Mouse (Mus musculus): Measurements from ENCODE around the gene Actr6. TPM values are rescaled to one million over a fixed set of nuclear protein-coding genes. Genes with fewer than 3 reads are reported as not detected.
A peak's percentile ranks its signal among the peaks of the same experiment; 100 is the strongest.

Actr6 gene
- total and polyA plus RNA-seq, 3 experiments, result 14.4 to 414 (median 15.3) TPM

GRCm38 (mm10) chr10:89746581-89746980 is 14.5 kb upstream of the Actr6 start:
- H3K4me3 ChIP-seq (ENCODE audit: control insufficient read depth in 1 of 2, insufficient read depth in 1 of 2, low read depth in 2 of 2, low read length in 2 of 2), result no peak overlapping the region
- TF ChIP-seq EP300 (IDR thresholded peaks at IDR 0.05; ENCODE audit: low read depth in 1 of 2, low read length in 2 of 2) (no peak), MYC (IDR thresholded peaks at IDR 0.05; ENCODE audit: low read depth, low read length) (no peak), MAX (IDR thresholded peaks at IDR 0.05; ENCODE audit: low read length) (no peak), CHD1 (IDR thresholded peaks at IDR 0.05; ENCODE audit: low read depth, low read length) (no peak), TBP (IDR thresholded peaks at IDR 0.05; ENCODE audit: low read depth, low read length) (no peak), TCF12 (IDR thresholded peaks at IDR 0.05; ENCODE audit: low read depth, low read length) (no peak), POLR2AphosphoS5 (IDR thresholded peaks at IDR 0.05; ENCODE audit: borderline replicate concordance, low read depth, low read length) (no peak), ZKSCAN1 (IDR thresholded peaks at IDR 0.05; ENCODE audit: low read depth, low read length) (no peak), UBTF (IDR thresholded peaks at IDR 0.05; ENCODE audit: borderline replicate concordance, insufficient read depth, low read depth, low read length) (no peak), RAD21 (IDR thresholded peaks at IDR 0.05; ENCODE audit: low read depth, low read length) (no peak), ELF1 (IDR thresholded peaks at IDR 0.05; ENCODE audit: low read depth, low read length) (no peak), USF1 (IDR thresholded peaks at IDR 0.05; ENCODE audit: low read depth, low read length) (no peak), NRF1 (IDR thresholded peaks at IDR 0.05; ENCODE audit: insufficient read depth, low read depth, low read length, poor library complexity, severe bottlenecking) (no peak), ZC3H11A (IDR thresholded peaks at IDR 0.05; ENCODE audit: low read depth, low read length) (no peak), NELFE (IDR thresholded peaks at IDR 0.05; ENCODE audit: low read depth, low read length) (no peak), BHLHE40 (IDR thresholded peaks at IDR 0.05; ENCODE audit: borderline replicate concordance, low read depth, low read length) (no peak)
- peaks cover 7 to 32% of the 10 kb centered on the region in 2 experiments for H3K4me1 ChIP-seq (ENCODE audit: control insufficient read depth in 1 of 2, insufficient read depth in 2 of 2, low read length in 2 of 2)
- no peaks in the 10 kb centered on the region for H3K27me3 ChIP-seq (ENCODE audit: control insufficient read depth in 1 of 2, insufficient read depth in 2 of 2, low read length in 2 of 2)
- no peaks in the 10 kb centered on the region for H3K9me3 ChIP-seq (replicated peaks; ENCODE audit: insufficient read depth, low read length)
- no peak overlapping the region for H3K9ac ChIP-seq (ENCODE audit: control insufficient read depth, low read depth, low read length, poor library complexity, severe bottlenecking)
- DNase-seq (ENCODE audit: low read depth, low spot score), result no peak
- H3K79me2 ChIP-seq (ENCODE audit: control insufficient read depth, insufficient read depth, low read length, poor library complexity), result peaks cover 34% of the 10 kb centered on the region
- H3K36me3 ChIP-seq (ENCODE audit: control insufficient read depth in 1 of 2, insufficient read depth in 2 of 2, low read length in 2 of 2), result peaks cover 0 to 24% of the 10 kb centered on the region in 2 experiments; a peak in 2 of 4 replicates
- H3K27ac ChIP-seq (ENCODE audit: control insufficient read depth, low read depth, low read length), result no peak overlapping the region

- Histone ChIP-seq H3K27ac (ENCODE audit: control insufficient read depth, low read depth, low read length) (peak overlapping the region; percentile 63; the same call in 1 of the 2 replicates), H3K4me3 (ENCODE audit: control insufficient read depth in 1 of 2, insufficient read depth in 1 of 2, low read depth in 2 of 2, low read length in 2 of 2) (peak overlapping the region; percentile 90 to 96), H3K4me1 (ENCODE audit: control insufficient read depth in 1 of 2, insufficient read depth in 2 of 2, low read length in 2 of 2) (peaks cover 7 to 35% of the 10 kb centered on the region in 2 experiments)
- no peak for TF ChIP-seq SMC3 (IDR thresholded peaks at IDR 0.05; ENCODE audit: low read depth, low read length)
- TF ChIP-seq SIN3A (IDR thresholded peaks at IDR 0.05; ENCODE audit: low read length), result peak; percentile 44; the same call in 1 of the 2 replicates
- peak in 1 of 2 experiments; percentile 19; a peak in 1 of 4 replicates for TF ChIP-seq EP300 (IDR thresholded peaks at IDR 0.05; ENCODE audit: low read depth in 1 of 2, low read length in 2 of 2)
- TF ChIP-seq ZC3H11A (IDR thresholded peaks at IDR 0.05; ENCODE audit: low read depth, low read length), result no peak
- no peak for TF ChIP-seq CHD2 (IDR thresholded peaks at IDR 0.05; ENCODE audit: low read length)
- no peak for TF ChIP-seq MAFK (IDR thresholded peaks at IDR 0.05; ENCODE audit: borderline replicate concordance, low read depth, low read length)
- no peak for TF ChIP-seq POLR2A (IDR thresholded peaks at IDR 0.05; ENCODE audit: control insufficient read depth in 1 of 2, insufficient read depth in 1 of 2, low read depth in 1 of 2, low read length in 2 of 2, poor library complexity in 1 of 2)
- TF ChIP-seq POLR2AphosphoS2 (IDR thresholded peaks at IDR 0.05; ENCODE audit: low read length), result no peak
- TF ChIP-seq CHD1 (IDR thresholded peaks at IDR 0.05; ENCODE audit: low read depth, low read length), result no peak; the same call in 1 of the 2 replicates
- no peak for TF ChIP-seq NELFE (IDR thresholded peaks at IDR 0.05; ENCODE audit: low read depth, low read length)
- TF ChIP-seq MAZ (IDR thresholded peaks at IDR 0.05; ENCODE audit: low read depth, low read length), result no peak
- TF ChIP-seq JUND (IDR thresholded peaks at IDR 0.05; ENCODE audit: low read depth, low read length), result no peak
- TF ChIP-seq TBP (IDR thresholded peaks at IDR 0.05; ENCODE audit: low read depth, low read length), result 0 out of 2 replicates have a peak, but pooled peaks have one; percentile 6
- no peak for TF ChIP-seq ZKSCAN1 (IDR thresholded peaks at IDR 0.05; ENCODE audit: low read depth, low read length)
- TF ChIP-seq E2F4 (IDR thresholded peaks at IDR 0.05; ENCODE audit: borderline replicate concordance, low read depth, low read length), result no peak
- no peak for TF ChIP-seq TCF12 (IDR thresholded peaks at IDR 0.05; ENCODE audit: low read depth, low read length)
- TF ChIP-seq USF1 (IDR thresholded peaks at IDR 0.05; ENCODE audit: low read depth, low read length), result no peak
- no peak for TF ChIP-seq TAL1 (IDR thresholded peaks at IDR 0.05; ENCODE audit: low read length)
- no peak for TF ChIP-seq POLR2AphosphoS5 (IDR thresholded peaks at IDR 0.05; ENCODE audit: borderline replicate concordance, low read depth, low read length)
- TF ChIP-seq BHLHE40 (IDR thresholded peaks at IDR 0.05; ENCODE audit: borderline replicate concordance, low read depth, low read length), result no peak
- TF ChIP-seq MYC (IDR thresholded peaks at IDR 0.05; ENCODE audit: low read depth, low read length), result no peak
- TF ChIP-seq MAX (IDR thresholded peaks at IDR 0.05; ENCODE audit: low read length), result no peak; the same call in 1 of the 2 replicates
- TF ChIP-seq UBTF (IDR thresholded peaks at IDR 0.05; ENCODE audit: borderline replicate concordance, insufficient read depth, low read depth, low read length), result no peak
- no peak for TF ChIP-seq HCFC1 (IDR thresholded peaks at IDR 0.05; ENCODE audit: low read depth, low read length)
- TF ChIP-seq MXI1 (IDR thresholded peaks at IDR 0.05; ENCODE audit: low read depth, low read length), result peak; percentile 15; the same call in 1 of the 2 replicates
Observed at GRCm38 (mm10) chr10:89745666-89746020, 13.5 kb upstream of the Actr6 start.

More at GRCm38 (mm10) chr10:89745666-89746020, 13.5 kb upstream of the Actr6 start:
- Histone ChIP-seq H3K36me3 (ENCODE audit: control insufficient read depth in 1 of 2, insufficient read depth in 2 of 2, low read length in 2 of 2) (peaks cover 0 to 26% of the 10 kb centered on the region in 2 experiments; a peak in 2 of 4 replicates), H3K79me2 (ENCODE audit: control insufficient read depth, insufficient read depth, low read length, poor library complexity) (peaks cover 30% of the 10 kb centered on the region), H3K27me3 (ENCODE audit: control insufficient read depth in 1 of 2, insufficient read depth in 2 of 2, low read length in 2 of 2) (no peaks in the 10 kb centered on the region), H3K9me3 (replicated peaks; ENCODE audit: insufficient read depth, low read length) (no peaks in the 10 kb centered on the region), H3K9ac (ENCODE audit: control insufficient read depth, low read depth, low read length, poor library complexity, severe bottlenecking) (peak overlapping the region; percentile 99)
- DNase-seq (ENCODE audit: low read depth, low spot score), result peak; percentile 68
